Mouse (Mus musculus) liver, adult (tissue): ENCODE results near the gene Hist1h2ba.

Experiments
- GATA4 ChIP-seq: IDR thresholded peaks from 2 replicates; pipeline ENCODE4 v1.6.1; 2014; ENCODE audit warnings: mild to moderate bottlenecking, low read length; ENCODE audit not compliant: insufficient replicate concordance

The Hist1h2ba gene

GRCm38 (mm10) chr13:23917674-23918073 lies 16.3 kb downstream of the Hist1h2ba start:
- TF ChIP-seq GATA4: no peak

GRCm38 (mm10) chr13:23916132-23916531 lies 17.8 kb downstream of the Hist1h2ba start:
- no peak for TF ChIP-seq GATA4

- TF ChIP-seq GATA4: peak; percentile 68; the same call in 1 of the 2 replicates
Observed at GRCm38 (mm10) chr13:23914376-23915167, 19.4 kb downstream of the Hist1h2ba start, which contains the start of gene Slc17a4. Gene Slc17a4, minus strand, starts transcription at chr13:23915009.

GRCm38 (mm10) chr13:23913791-23914306 lies 20.1 kb downstream of the Hist1h2ba start:
- TF ChIP-seq GATA4: peak; percentile 83; the same call in 1 of the 2 replicates

- no peak for TF ChIP-seq GATA4
Observed at GRCm38 (mm10) chr13:23911335-23911734, 22.6 kb downstream of the Hist1h2ba start.

GRCm38 (mm10) chr13:23910121-23910520 lies 23.8 kb downstream of the Hist1h2ba start:
- TF ChIP-seq GATA4: no peak

- TF ChIP-seq GATA4: no peak
Observed at GRCm38 (mm10) chr13:23906906-23907305, 27.1 kb downstream of the Hist1h2ba start.

GRCm38 (mm10) chr13:23898242-23898641 lies 35.7 kb downstream of the Hist1h2ba start:
- no peak for TF ChIP-seq GATA4

GRCm38 (mm10) chr13:23893269-23893593 lies 40.7 kb downstream of the Hist1h2ba start:
- TF ChIP-seq GATA4: no peak

GRCm38 (mm10) chr13:23892592-23893268 lies 41.2 kb downstream of the Hist1h2ba start:
- no peak for TF ChIP-seq GATA4

GRCm38 (mm10) chr13:23889011-23889605 lies 44.8 kb downstream of the Hist1h2ba start:
- no peak for TF ChIP-seq GATA4

GRCm38 (mm10) chr13:23887026-23887725 lies 46.8 kb downstream of the Hist1h2ba start:
- no peak for TF ChIP-seq GATA4

- TF ChIP-seq GATA4: no peak
Observed at GRCm38 (mm10) chr13:23885540-23885939, 48.4 kb downstream of the Hist1h2ba start.
